Mouse (Mus musculus) inflammation-experienced regulatory T-cells, adult 6 months (primary cell): ENCODE data around the gene Arfip2. TPM values are rescaled to one million over a fixed set of nuclear protein-coding genes. Genes with fewer than 3 reads are reported as not detected.

Experiments used
- ATAC-seq: one replicate; pipeline ENCODE4 v1.8.0; 2017
- polyA plus RNA-seq, 3 experiments: library from polyadenylated mRNA; unstranded; fragments of 100-300 nt; shearing (Covaris generic); gene quantifications; one replicate each; pipeline ENCODE4 v1.2.1; 2017

The Arfip2 gene
- polyA plus RNA-seq, 3 experiments from 2014 or later, result 10.3 to 12.8 (median 12.2) TPM

- ATAC-seq, result no peak
Measured at GRCm38 (mm10) chr7:105611767-105612166, 28.4 kb downstream of the Arfip2 start.

GRCm38 (mm10) chr7:105608467-105608866 is 31.7 kb downstream of the Arfip2 start:
- ATAC-seq, result no peak

GRCm38 (mm10) chr7:105602860-105603623 is 37.2 kb downstream of the Arfip2 start:
- ATAC-seq, result no peak

- no peak for ATAC-seq
Measured at GRCm38 (mm10) chr7:105590097-105590496, 50.1 kb downstream of the Arfip2 start.

DNA sequence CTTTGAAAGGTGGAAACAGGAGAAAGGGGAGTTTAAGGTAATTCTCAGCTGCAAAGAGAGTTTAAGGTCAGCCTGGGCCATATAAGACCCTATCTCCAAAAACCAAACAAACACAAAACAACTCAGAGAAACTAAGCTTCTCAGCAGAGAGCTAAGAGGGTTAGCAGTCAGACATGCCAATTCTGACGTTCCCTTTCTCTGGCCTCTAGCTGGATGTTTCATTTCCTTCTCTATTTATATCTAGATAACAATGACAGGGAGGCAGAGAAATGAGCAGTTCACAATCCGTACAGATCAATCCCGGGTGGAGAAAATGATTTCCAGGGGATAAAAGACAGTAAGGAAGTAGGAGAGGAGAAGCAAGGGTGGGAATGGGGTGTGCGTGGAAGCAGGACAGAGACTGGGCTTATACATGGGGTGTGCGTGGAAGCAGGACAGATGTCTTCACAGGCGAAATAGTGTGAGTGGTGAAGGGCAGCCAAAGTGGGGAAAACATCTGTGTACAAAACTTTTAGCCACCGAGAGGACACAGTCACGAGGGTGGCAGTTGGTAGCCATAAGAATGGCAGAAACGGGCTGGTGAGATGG is 51.8 kb downstream of the Arfip2 start:
- ATAC-seq, result no peak

Other genes starting within 250 kb of the Arfip2 start
- 10 to 100 TPM; 10.5 to 25.3 (median 17.5) TPM for gene Fam160a2, start 240.4 kb downstream of the Arfip2 start, polyA plus RNA-seq
- not detected for gene Cnga4, start 235.8 kb downstream of the Arfip2 start, polyA plus RNA-seq
- gene Cckbr, start 214.7 kb downstream of the Arfip2 start, polyA plus RNA-seq, result not detected
- gene Cavin3, start 158.1 kb downstream of the Arfip2 start, polyA plus RNA-seq, result not detected
- 10 to 100 TPM; 15.4 to 23.7 (median 22.3) TPM for gene Smpd1, start 86.1 kb downstream of the Arfip2 start, polyA plus RNA-seq
- gene Apbb1, start 58.8 kb downstream of the Arfip2 start, polyA plus RNA-seq, result 10 to 100 TPM in 1 of 3 experiments, 1 to 10 TPM in 2; 2.9 to 10.5 (median 3.8) TPM
- gene Hpx, start 40.3 kb downstream of the Arfip2 start, polyA plus RNA-seq, result not detected
- gene Trim3, start 6.8 kb downstream of the Arfip2 start, polyA plus RNA-seq, result 1 to 10 TPM in 2 of 3 experiments, under 1 TPM in 1; 0.70 to 5.4 (median 3.3) TPM
- gene Timm10b, start 360 bp downstream of the Arfip2 start, polyA plus RNA-seq, result 100 to 1,000 TPM; 193 to 230 (median 222) TPM
- 10 to 100 TPM in 1 of 3 experiments, 1 to 10 TPM in 2; 4.9 to 13.7 (median 8.7) TPM for gene Gm45799, start 136 bp upstream of the Arfip2 start, polyA plus RNA-seq
- 1 to 10 TPM in 1 of 3 experiments, under 1 TPM in 2; 0.26 to 1.1 (median 0.46) TPM for gene Dnhd1, start 10.4 kb upstream of the Arfip2 start, polyA plus RNA-seq
- gene Ilk, start 96.2 kb upstream of the Arfip2 start, polyA plus RNA-seq, result 100 to 1,000 TPM; 152 to 175 (median 153) TPM
- gene Rrp8, start 97.0 kb upstream of the Arfip2 start, polyA plus RNA-seq, result 10 to 100 TPM; 14.9 to 21.8 (median 19.9) TPM
- 10 to 100 TPM; 12.4 to 25.1 (median 14.3) TPM for gene Taf10, start 103.9 kb upstream of the Arfip2 start, polyA plus RNA-seq
- 100 to 1,000 TPM in 2 of 3 experiments, 10 to 100 TPM in 1; 92.5 to 132 (median 131) TPM for gene Tpp1, start 111.8 kb upstream of the Arfip2 start, polyA plus RNA-seq
- gene Dchs1, start 147.2 kb upstream of the Arfip2 start, polyA plus RNA-seq, result under 1 TPM in 1 of 3 experiments, not detected in 2; 0.08 TPM
- 100 to 1,000 TPM; 173 to 204 (median 177) TPM for gene Mrpl17, start 170.7 kb upstream of the Arfip2 start, polyA plus RNA-seq